Mouse (Mus musculus) ES-E14 (cell line): ENCODE results near the gene Trim39. TPM values are rescaled to one million over a fixed set of nuclear protein-coding genes. Genes with fewer than 3 reads are reported as not detected.

ENCODE experiments used
- DNase-seq: peaks from one replicate; pipeline ENCODE4 v3.0.0-alpha.2; 2013; ENCODE audit warnings: low read depth, low spot score
- H3K27ac ChIP-seq: 2 replicates; pipeline ENCODE4 v1.5.1; 2012; ENCODE audit warnings: low read depth, mild to moderate bottlenecking, low read length, moderate library complexity, mixed read lengths; ENCODE audit not compliant: poor library complexity, insufficient read depth, severe bottlenecking
- H3K36me3 ChIP-seq: 2 replicates; pipeline ENCODE4 v1.6.1; 2012; ENCODE audit warnings: mild to moderate bottlenecking, low read length, moderate library complexity, mixed read lengths; ENCODE audit not compliant: control insufficient read depth, poor library complexity, insufficient read depth, severe bottlenecking
- H3K4me1 ChIP-seq, 2 experiments: fragments of 150-350 bp in 1 of 2; sonication (generic) in 1 of 2; 2 replicates each; pipeline ENCODE4 v1.6.1; 2012; ENCODE audit warnings: low read length in 2 of 2, mild to moderate bottlenecking in 1 of 2, mixed read lengths in 1 of 2; ENCODE audit not compliant: control insufficient read depth in 2 of 2, insufficient read depth in 2 of 2, poor library complexity in 1 of 2
- H3K4me3 ChIP-seq, 2 experiments: fragments of 150-350 bp in 1 of 2; sonication (generic) in 1 of 2; 2 replicates each; pipeline ENCODE4 v1.5.1; 2012; ENCODE audit warnings: low read length in 2 of 2, low read depth in 1 of 2, mild to moderate bottlenecking in 1 of 2, mixed read lengths in 1 of 2; ENCODE audit not compliant: insufficient read depth in 1 of 2, poor library complexity in 1 of 2, severe bottlenecking in 1 of 2
- H3K9ac ChIP-seq: 2 replicates; pipeline ENCODE4 v1.6.1; 2012; ENCODE audit warnings: low read depth, mild to moderate bottlenecking, low read length, mixed read lengths; ENCODE audit not compliant: poor library complexity, insufficient read depth, severe bottlenecking
- H3K9me3 ChIP-seq: fragments of 150-350 bp; sonication (generic); 2 replicates; pipeline ENCODE4 v1.6.1; 2012; ENCODE audit warnings: low read depth, mild to moderate bottlenecking, low read length; ENCODE audit not compliant: control insufficient read depth, insufficient read depth
- CHD2 ChIP-seq: IDR thresholded peaks from 2 replicates; pipeline ENCODE4 v1.6.1; 2014; ENCODE audit warnings: mild to moderate bottlenecking, low read depth, low read length, inconsistent platforms
- HCFC1 ChIP-seq: IDR thresholded peaks from 2 replicates; pipeline ENCODE4 v1.6.1; 2012; ENCODE audit warnings: low read length, inconsistent platforms, borderline replicate concordance; ENCODE audit not compliant: insufficient read depth
- MAFK ChIP-seq: IDR thresholded peaks from 2 replicates; pipeline ENCODE4 v1.6.1; 2014; ENCODE audit warnings: mild to moderate bottlenecking, low read depth, low read length, inconsistent platforms; ENCODE audit not compliant: insufficient read depth
- ZC3H11A ChIP-seq: IDR thresholded peaks from 2 replicates; pipeline ENCODE4 v1.6.1; 2012; ENCODE audit warnings: low read depth, mild to moderate bottlenecking, inconsistent platforms, low read length, borderline replicate concordance
- ZNF384 ChIP-seq: IDR thresholded peaks from 2 replicates; pipeline ENCODE4 v1.6.1; 2012; ENCODE audit warnings: low read depth, low read length, inconsistent platforms
- in situ Hi-C, 2 experiments: fragments of 600-800 bp; cut with MboI; formaldehyde crosslinking; loops; one replicate each; pipeline ENCODE4 v1.15.1; 2025; ENCODE audit warnings: low sequenced_read_pairs in 2 of 2, inconsistent platforms in 1 of 2; ENCODE audit not compliant: unreplicated experiment in 2 of 2
- total RNA-seq: library from RNA; depleted of rRNA; stranded (reverse); fragments of 300-350 nt; gene quantifications from 2 replicates; pipeline ENCODE4 v1.2.3, GENCODE M21; 2012

Trim39 gene
- total RNA-seq, 1 experiment, result 22.4 TPM

DNA sequence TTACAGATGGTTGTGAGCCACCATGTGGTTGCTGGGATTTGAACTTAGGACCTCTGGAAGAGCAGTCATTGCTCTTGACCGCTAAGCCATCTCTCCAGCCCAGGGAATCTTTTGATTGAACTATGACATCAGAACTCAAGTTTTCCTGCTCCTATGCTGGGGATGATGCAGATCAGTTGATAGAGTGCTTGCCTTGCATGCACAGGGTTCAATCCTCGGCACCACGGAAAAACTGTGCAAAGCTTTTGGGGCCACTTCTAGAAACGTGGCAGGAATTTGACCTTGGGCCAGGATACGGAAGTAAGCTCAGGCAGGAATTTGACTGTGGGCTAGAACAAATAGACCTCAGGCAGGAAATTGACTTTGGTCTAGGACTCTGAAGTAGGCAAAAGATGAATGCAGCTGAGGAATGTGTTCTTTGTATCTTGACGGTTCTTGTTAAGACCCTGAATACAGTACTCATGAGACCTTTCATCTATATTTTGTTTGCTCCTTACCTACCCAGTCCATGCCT lies 18.9 kb downstream of the Trim39 start:
- peaks cover 0 to 4% of the 10 kb centered on the region in 2 experiments; a peak in 2 of 4 replicates for H3K4me1 ChIP-seq
- TF ChIP-seq CHD2 (no peak), ZC3H11A (no peak), ZNF384 (no peak), HCFC1 (no peak), MAFK (no peak)

DNA sequence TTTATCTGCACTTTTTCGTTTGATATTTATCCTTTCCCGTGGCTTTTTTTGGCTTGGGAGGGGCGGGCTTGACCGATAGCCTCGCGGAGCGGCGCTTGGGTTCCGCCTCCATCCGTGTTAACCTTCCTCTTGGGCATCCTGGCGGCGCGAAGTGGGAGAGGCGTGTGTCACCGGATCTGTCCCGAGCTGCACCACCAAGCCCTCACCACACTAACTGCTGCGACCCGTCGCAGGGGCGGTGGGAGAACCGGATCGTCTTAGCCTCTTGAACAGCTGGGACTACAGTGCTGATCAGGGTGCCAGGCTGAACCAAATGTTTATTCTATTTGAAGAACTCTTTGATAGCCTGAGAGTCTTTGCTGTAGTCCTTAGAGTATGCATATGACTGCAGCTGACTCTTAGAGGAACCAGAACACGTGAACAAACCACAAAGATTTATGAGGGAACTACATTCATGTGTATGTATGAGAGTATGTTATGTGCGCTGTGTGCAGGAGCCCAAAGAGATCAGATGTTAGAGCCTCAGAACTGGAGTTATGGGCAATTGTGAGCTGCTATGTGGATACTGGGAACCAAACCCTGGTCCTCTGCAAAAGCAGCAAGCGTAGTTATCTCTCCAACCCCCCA lies 19.7 kb downstream of the Trim39 start:
- in situ Hi-C loops, result no loop called here
- no peak for TF ChIP-seq CHD2
- TF ChIP-seq HCFC1, result no peak
- no peak for TF ChIP-seq ZNF384
- TF ChIP-seq ZC3H11A, result no peak
- no peak for TF ChIP-seq MAFK
- Histone ChIP-seq H3K4me1 (peaks cover 0 to 4% of the 10 kb centered on the region in 2 experiments; a peak in 2 of 4 replicates), H3K27ac (no peak overlapping the region), H3K9ac (0 out of 2 replicates have a peak overlapping the region, but pooled peaks have one; percentile 7), H3K4me3 (peak overlapping the region in 1 of 2 experiments; percentile 17; a peak in 1 of 4 replicates), H3K9me3 (no peaks in the 10 kb centered on the region), H3K36me3 (peaks cover 3% of the 10 kb centered on the region; the same call in 1 of the 2 replicates)
- DNase-seq, result no peak

More for the DNA sequence above, 18.9 kb downstream of the Trim39 start:
- no peak for DNase-seq
- Histone ChIP-seq H3K27ac (no peak overlapping the region; the same call in 1 of the 2 replicates), H3K9ac (no peak overlapping the region), H3K36me3 (peaks cover 3% of the 10 kb centered on the region; the same call in 1 of the 2 replicates), H3K9me3 (no peaks in the 10 kb centered on the region), H3K4me3 (no peak overlapping the region)
- in situ Hi-C loops, result no loop called here

DNA sequence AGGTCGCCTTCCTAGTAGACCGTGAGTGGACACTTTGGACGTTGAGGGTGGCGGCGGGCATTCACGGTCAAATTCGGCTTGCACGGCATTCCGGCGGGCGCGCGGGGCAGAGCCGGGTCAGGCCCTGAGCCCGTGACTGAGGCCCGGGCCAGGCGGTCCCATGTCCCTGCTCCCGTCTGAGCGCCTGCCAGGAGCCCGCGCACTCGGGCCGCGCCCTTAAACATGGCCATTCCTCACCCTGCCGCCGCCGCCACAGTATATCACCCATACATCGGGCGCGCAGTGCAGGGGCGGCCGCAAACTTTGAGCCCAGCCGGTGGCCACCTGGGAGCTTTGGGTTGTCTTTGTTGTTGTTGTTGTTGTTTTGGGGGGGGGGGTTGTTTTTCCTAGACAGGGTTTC lies 23.2 kb downstream of the Trim39 start:
- in situ Hi-C loops, result no loop called here
- no peaks in the 10 kb centered on the region for H3K36me3 ChIP-seq
- TF ChIP-seq CHD2, result no peak
- TF ChIP-seq MAFK, result no peak
- TF ChIP-seq HCFC1, result no peak
- no peak for TF ChIP-seq ZC3H11A
- no peak for TF ChIP-seq ZNF384
- H3K9ac ChIP-seq, result peak overlapping the region; percentile 75
- H3K4me3 ChIP-seq, result peak overlapping the region; percentile 70 to 74
- no peak for DNase-seq
- H3K4me1 ChIP-seq, result peaks cover 0 to 4% of the 10 kb centered on the region in 2 experiments; a peak in 2 of 4 replicates
- 0 out of 2 replicates have a peak, but pooled peaks cover 2% of the 10 kb centered on the region for H3K9me3 ChIP-seq
- H3K27ac ChIP-seq, result no peak overlapping the region

DNA sequence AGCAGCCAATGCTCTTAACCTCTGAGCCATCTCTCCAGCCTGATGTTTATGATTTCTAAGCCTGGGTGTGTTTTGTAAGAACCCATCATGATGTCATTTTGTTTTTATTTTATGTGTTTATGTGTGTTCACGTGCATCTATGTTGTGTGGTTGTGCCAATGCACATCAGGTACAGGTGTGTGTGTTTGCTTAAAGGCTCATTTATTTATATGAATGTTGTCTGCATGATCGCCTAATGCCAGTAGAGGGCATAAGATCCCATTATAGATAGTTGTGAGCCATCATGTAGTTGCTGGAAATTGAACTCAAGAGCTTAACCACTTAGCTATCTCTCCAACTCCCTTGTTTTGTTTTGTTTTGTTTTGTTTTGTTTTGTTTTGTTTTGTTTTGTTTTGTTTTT lies 26.3 kb downstream of the Trim39 start:
- Histone ChIP-seq H3K4me3 (no peak overlapping the region), H3K9me3 (0 out of 2 replicates have a peak, but pooled peaks cover 2% of the 10 kb centered on the region), H3K27ac (no peak overlapping the region), H3K9ac (no peak overlapping the region), H3K36me3 (no peaks in the 10 kb centered on the region), H3K4me1 (0 out of 4 replicates have a peak, but pooled peaks cover 0 to under 1% of the 10 kb centered on the region in 2 experiments)
- no peak for TF ChIP-seq HCFC1
- no peak for TF ChIP-seq ZNF384
- TF ChIP-seq MAFK, result no peak
- TF ChIP-seq CHD2, result no peak
- no peak for TF ChIP-seq ZC3H11A
- in situ Hi-C loops, result no loop called here
- no peak for DNase-seq
